Mouse (Mus musculus) G1E (cell line): Measurements from ENCODE around the gene Zar1l. TPM values are rescaled to one million over a fixed set of nuclear protein-coding genes. Genes with fewer than 3 reads are reported as not detected.

Experiments used
- ATAC-seq: 2 replicates; pipeline ENCODE4 v1.8.0; 2016; ENCODE audit warnings: mild to moderate bottlenecking; ENCODE audit not compliant: insufficient number of reproducible peaks, poor library complexity, low FRiP score, severe bottlenecking; ENCODE audit errors: extremely low read depth
- DNase-seq: peaks from one replicate; pipeline ENCODE4 v3.0.0; 2012; ENCODE audit warnings: low spot score
- H3K27me3 ChIP-seq: 2 replicates; pipeline ENCODE4 v1.6.1; 2012; ENCODE audit warnings: mild to moderate bottlenecking, low read length, inconsistent platforms; ENCODE audit not compliant: insufficient read depth
- H3K36me3 ChIP-seq: replicated peaks from 2 replicates; pipeline ENCODE3; 2012; ENCODE audit warnings: mild to moderate bottlenecking, inconsistent platforms
- H3K4me1 ChIP-seq: 2 replicates; pipeline ENCODE4 v1.6.1; 2012; ENCODE audit warnings: low read depth, low read length, inconsistent platforms, mixed read lengths; ENCODE audit not compliant: insufficient read depth
- H3K4me3 ChIP-seq: 2 replicates; pipeline ENCODE4 v1.5.1; 2012; ENCODE audit warnings: low read depth, mild to moderate bottlenecking, inconsistent platforms, low read length, moderate library complexity, mixed read lengths
- H3K9me3 ChIP-seq: replicated peaks from 2 replicates; pipeline ENCODE4 v1.6.1; 2012; ENCODE audit warnings: inconsistent platforms
- CTCF ChIP-seq: IDR thresholded peaks from 2 replicates; pipeline ENCODE4 v1.5.1; 2012; ENCODE audit warnings: low read depth, low read length, inconsistent platforms, mixed read lengths
- GATA1 ChIP-seq: IDR thresholded peaks from 2 replicates; pipeline ENCODE4 v1.6.1; 2012; ENCODE audit warnings: borderline replicate concordance, low read length, inconsistent platforms, mixed read lengths
- GATA2 ChIP-seq: IDR thresholded peaks from 2 replicates; pipeline ENCODE4 v1.6.1; 2012; ENCODE audit warnings: low read depth, low read length, inconsistent platforms, borderline replicate concordance
- POLR2AphosphoS5 ChIP-seq: IDR thresholded peaks from 2 replicates; pipeline ENCODE4 v1.6.1; 2012; ENCODE audit warnings: low read depth, low read length, inconsistent platforms; ENCODE audit not compliant: insufficient replicate concordance
- TAL1 ChIP-seq: conservative IDR thresholded peaks from 2 replicates; pipeline ENCODE4 v1.6.1; 2012; ENCODE audit warnings: low read depth, low read length, inconsistent platforms, mixed read lengths
- polyA plus RNA-seq: library from polyadenylated mRNA; stranded (reverse); fragments of >175 nt; gene quantifications from 2 replicates; pipeline ENCODE4 v1.2.3, GENCODE M21; 2012
- total RNA-seq, 2 experiments: library from RNA; stranded (forward) in 1 of 2; stranded (reverse) in 1 of 2; fragments of 200-1000 nt in 1 of 2; fragments of >200 nt in 1 of 2; fragmentation: Nextera tagmentation in 1 of 2; gene quantifications; 2 replicates each; pipeline ENCODE4 v1.2.3; 2014 to 2017

Zar1l gene
- total RNA-seq (2014; fragmentation: Nextera tagmentation) (not detected in 2 replicates), total RNA-seq (2017) (not detected in 2 replicates), polyA plus RNA-seq (not detected in 2 replicates)

GRCm38 (mm10) chr5:150518064-150518463 is at the start of gene Zar1l:
Gene Zar1l, minus strand, starts transcription at chr5:150518164.
- H3K9me3 ChIP-seq: no peaks in the 10 kb centered on the region
- H3K27me3 ChIP-seq: peaks cover 13% of the 10 kb centered on the region
- H3K4me1 ChIP-seq: peaks cover 3% of the 10 kb centered on the region
- no peaks in the 10 kb centered on the region for H3K36me3 ChIP-seq
- no peak for TF ChIP-seq GATA2
- TF ChIP-seq TAL1: no peak
- TF ChIP-seq POLR2AphosphoS5: no peak
- TF ChIP-seq GATA1: no peak
- no peak for TF ChIP-seq CTCF
- ATAC-seq: no peak
- H3K4me3 ChIP-seq: no peak within 1 kb of the TSS
- DNase-seq: no peak

DNA sequence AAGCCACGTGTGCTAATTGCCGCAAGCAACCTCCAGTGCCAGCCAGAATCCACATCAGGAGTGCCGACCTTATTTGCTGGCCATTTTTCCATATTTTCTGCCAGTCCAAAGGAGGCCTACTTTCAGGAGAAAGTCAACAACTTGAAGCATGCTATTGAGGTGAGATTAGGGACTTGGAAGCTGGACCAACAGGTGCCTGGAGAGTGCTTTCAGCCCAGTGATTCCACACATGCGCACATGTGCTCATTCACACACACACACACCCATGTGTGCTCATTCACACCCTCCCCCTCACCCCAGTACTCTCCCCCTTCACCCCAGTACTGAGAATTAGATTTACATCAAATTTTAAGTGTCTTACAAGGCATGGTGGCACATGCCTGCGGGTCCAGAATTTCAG is 49.0 kb upstream of the Zar1l start:
- Histone ChIP-seq H3K27me3 (no peaks in the 10 kb centered on the region), H3K4me1 (no peaks in the 10 kb centered on the region), H3K4me3 (no peak overlapping the region), H3K36me3 (peaks cover 89% of the 10 kb centered on the region), H3K9me3 (no peaks in the 10 kb centered on the region)
- ATAC-seq: no peak
- no peak for DNase-seq
- TF ChIP-seq TAL1 (no peak), GATA2 (no peak), POLR2AphosphoS5 (no peak), GATA1 (no peak), CTCF (no peak)

- Histone ChIP-seq H3K27me3 (no peaks in the 10 kb centered on the region), H3K4me1 (no peaks in the 10 kb centered on the region), H3K4me3 (no peak overlapping the region), H3K36me3 (peaks cover 94% of the 10 kb centered on the region), H3K9me3 (no peaks in the 10 kb centered on the region)
- no peak for TF ChIP-seq POLR2AphosphoS5
- no peak for TF ChIP-seq CTCF
- TF ChIP-seq GATA2: no peak
- TF ChIP-seq TAL1: no peak
- no peak for TF ChIP-seq GATA1
- ATAC-seq (no peak), DNase-seq (no peak)
Measured at GRCm38 (mm10) chr5:150566226-150566625, 48.3 kb upstream of the Zar1l start.

DNA sequence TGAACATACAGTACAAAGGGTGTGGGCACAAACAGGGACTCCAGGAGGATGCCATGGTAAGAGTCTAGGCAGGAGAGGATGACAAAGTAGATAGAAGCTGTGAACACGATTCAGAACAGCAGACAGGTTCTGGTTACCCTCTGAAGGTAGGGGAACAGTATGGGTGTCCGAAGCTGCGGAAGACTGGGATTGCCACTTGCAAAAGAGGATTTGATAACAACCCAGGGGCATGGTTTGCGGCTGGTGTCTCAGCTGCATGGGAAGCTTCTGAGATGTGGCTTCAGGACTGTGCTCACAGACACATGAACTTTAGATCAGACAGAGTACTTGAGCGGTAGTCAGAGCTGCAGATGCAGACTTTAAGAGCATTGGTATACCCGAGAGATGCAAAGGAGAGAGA is 46.5 kb upstream of the Zar1l start:
- no peaks in the 10 kb centered on the region for H3K9me3 ChIP-seq
- ATAC-seq: no peak
- H3K4me3 ChIP-seq: no peak overlapping the region
- TF ChIP-seq GATA2 (no peak), POLR2AphosphoS5 (no peak), CTCF (no peak), TAL1 (no peak), GATA1 (no peak)
- no peak for DNase-seq
- H3K4me1 ChIP-seq: no peaks in the 10 kb centered on the region
- H3K36me3 ChIP-seq: peaks cover 95% of the 10 kb centered on the region
- H3K27me3 ChIP-seq: no peaks in the 10 kb centered on the region

- H3K9me3 ChIP-seq: no peaks in the 10 kb centered on the region
- no peaks in the 10 kb centered on the region for H3K4me1 ChIP-seq
- H3K36me3 ChIP-seq: peaks cover 96% of the 10 kb centered on the region
- no peak overlapping the region for H3K4me3 ChIP-seq
- no peak for TF ChIP-seq GATA1
- TF ChIP-seq TAL1: no peak
- no peak for TF ChIP-seq CTCF
- TF ChIP-seq GATA2: no peak
- TF ChIP-seq POLR2AphosphoS5: no peak
- no peaks in the 10 kb centered on the region for H3K27me3 ChIP-seq
- DNase-seq (no peak), ATAC-seq (no peak)
Measured at GRCm38 (mm10) chr5:150561783-150562182, 43.8 kb upstream of the Zar1l start.

DNA sequence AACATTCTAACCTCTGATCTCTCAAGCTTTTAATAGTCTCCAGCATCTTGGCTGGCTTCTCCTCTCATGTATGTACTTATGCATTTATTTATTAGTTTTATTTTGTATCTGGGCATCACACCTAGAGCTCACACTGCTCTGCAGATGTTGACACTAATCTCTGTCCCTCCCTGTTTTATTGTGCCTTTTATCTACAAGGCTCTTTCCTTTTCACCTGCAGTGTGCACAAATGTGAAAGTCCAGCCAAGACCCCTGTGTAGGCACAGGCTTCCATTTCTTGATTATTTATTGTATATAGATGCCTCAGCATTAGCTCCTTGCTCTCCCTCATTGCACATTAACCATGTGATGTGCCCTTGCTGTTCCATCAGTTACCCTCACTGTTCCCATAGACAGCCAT is 43.4 kb upstream of the Zar1l start:
- TF ChIP-seq POLR2AphosphoS5: no peak
- no peak for TF ChIP-seq TAL1
- TF ChIP-seq CTCF: no peak
- no peak for TF ChIP-seq GATA2
- TF ChIP-seq GATA1: no peak
- Histone ChIP-seq H3K4me3 (no peak overlapping the region), H3K36me3 (peaks cover 94% of the 10 kb centered on the region)

More for the DNA sequence above, 43.4 kb upstream of the Zar1l start:
- DNase-seq (no peak), ATAC-seq (no peak)
- no peaks in the 10 kb centered on the region for H3K27me3 ChIP-seq
- H3K9me3 ChIP-seq: no peaks in the 10 kb centered on the region
- H3K4me1 ChIP-seq: no peaks in the 10 kb centered on the region
